Mouse (Mus musculus): ENCODE measurements around the gene Gm42906. TPM values are rescaled to one million over a fixed set of nuclear protein-coding genes. Genes with fewer than 3 reads are reported as not detected.

Gene Gm42906
- polyA plus RNA-seq, 2 experiments, result not detected

GRCm38 (mm10) chr5:151104354-151105053, 323.5 kb downstream of the Gm42906 start:
- no peak overlapping the region for H3K4me2 ChIP-seq (replicated peaks; ENCODE audit: low read depth, low read length, severe bottlenecking)
- DNase-seq (ENCODE audit: low spot score) (no peak), ATAC-seq (ENCODE audit: low FRiP score, low read depth) (no peak)
- no peak overlapping the region for H3K9ac ChIP-seq (ENCODE audit: low read depth, low read length, severe bottlenecking)
- 61% methylated on average over 9 of the region's 9 CpGs for whole genome bisulfite sequencing
- H3K27me3 ChIP-seq (ENCODE audit: control insufficient read depth, insufficient read depth, low read length), result no peaks in the 10 kb centered on the region
- no peak for TF ChIP-seq POLR2A (IDR thresholded peaks at IDR 0.05; ENCODE audit: borderline replicate concordance, extremely low read depth, insufficient read depth, insufficient read length)
- H3K4me1 ChIP-seq (ENCODE audit: control insufficient read depth, insufficient read depth, low read length), result peaks cover 7% of the 10 kb centered on the region
- H3K36me3 ChIP-seq (ENCODE audit: control insufficient read depth, insufficient read depth, low read length), result no peaks in the 10 kb centered on the region
- H3K27ac ChIP-seq (replicated peaks; ENCODE audit: low read depth, low read length), result no peak overlapping the region
- no peak overlapping the region for H3K4me3 ChIP-seq (replicated peaks; ENCODE audit: low read length)
- H3K9me3 ChIP-seq (ENCODE audit: control insufficient read depth, low read length), result no peaks in the 10 kb centered on the region

DNA sequence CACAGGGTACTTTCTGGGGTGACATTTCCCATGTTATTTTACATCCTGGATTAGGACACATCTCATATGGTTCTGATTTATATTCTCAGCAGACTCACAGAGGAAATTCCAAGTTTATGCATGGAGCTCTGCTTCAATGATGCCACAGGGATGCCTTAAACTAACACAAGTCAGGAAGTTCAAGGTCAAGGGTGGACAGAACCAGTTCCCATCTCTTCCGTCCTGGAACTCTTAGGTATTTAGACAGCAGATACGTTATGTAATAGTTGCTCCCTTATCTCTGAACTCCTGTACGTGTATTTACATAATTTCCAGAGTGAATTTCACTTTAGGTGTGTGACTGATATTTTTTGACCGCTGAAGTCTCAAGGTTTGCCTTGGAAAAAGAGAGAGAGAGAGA, 324.7 kb downstream of the Gm42906 start:
- no peak for TF ChIP-seq POLR2A (IDR thresholded peaks at IDR 0.05; ENCODE audit: borderline replicate concordance, extremely low read depth, insufficient read depth, insufficient read length)
- Histone ChIP-seq H3K27ac (replicated peaks; ENCODE audit: low read depth, low read length) (no peak overlapping the region), H3K36me3 (ENCODE audit: control insufficient read depth, insufficient read depth, low read length) (no peaks in the 10 kb centered on the region), H3K4me1 (ENCODE audit: control insufficient read depth, insufficient read depth, low read length) (peaks cover 6% of the 10 kb centered on the region), H3K9ac (ENCODE audit: low read depth, low read length, severe bottlenecking) (no peak overlapping the region), H3K27me3 (ENCODE audit: control insufficient read depth, insufficient read depth, low read length) (no peaks in the 10 kb centered on the region), H3K9me3 (ENCODE audit: control insufficient read depth, low read length) (no peaks in the 10 kb centered on the region), H3K4me2 (replicated peaks; ENCODE audit: low read depth, low read length, severe bottlenecking) (no peak overlapping the region), H3K4me3 (replicated peaks; ENCODE audit: low read length) (no peak overlapping the region)
- ATAC-seq (ENCODE audit: low FRiP score, low read depth) (no peak), DNase-seq (ENCODE audit: low spot score) (no peak)
- WGBS, result 69% methylated on average over 4 of the region's 4 CpGs

DNA sequence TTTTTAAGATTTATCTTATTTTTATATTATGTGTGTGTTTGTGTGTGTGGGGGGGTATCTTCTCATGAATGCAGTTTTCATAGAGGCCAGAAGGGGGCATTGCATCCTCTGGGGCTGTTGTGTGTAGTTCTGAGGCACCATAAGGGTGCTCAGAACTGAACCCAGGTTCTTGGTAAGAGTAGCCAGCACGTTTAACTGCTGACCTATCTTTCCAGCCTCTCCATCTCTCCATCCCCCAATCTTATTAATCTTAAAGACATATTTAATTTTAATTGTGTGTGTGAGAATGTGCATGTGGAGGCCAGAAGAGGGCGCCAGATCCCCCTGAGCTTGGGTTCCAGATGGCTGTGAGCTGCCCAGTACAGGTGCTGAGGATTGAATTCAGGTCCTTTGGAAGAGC, 325.7 kb downstream of the Gm42906 start:
- no peak overlapping the region for H3K4me3 ChIP-seq (replicated peaks; ENCODE audit: low read length)
- TF ChIP-seq POLR2A (IDR thresholded peaks at IDR 0.05; ENCODE audit: borderline replicate concordance, extremely low read depth, insufficient read depth, insufficient read length), result no peak
- no peak for ATAC-seq (ENCODE audit: low FRiP score, low read depth)
- no peak overlapping the region for H3K27ac ChIP-seq (replicated peaks; ENCODE audit: low read depth, low read length)
- no peak for DNase-seq (ENCODE audit: low spot score)
- H3K9me3 ChIP-seq (ENCODE audit: control insufficient read depth, low read length), result no peaks in the 10 kb centered on the region
- H3K4me2 ChIP-seq (replicated peaks; ENCODE audit: low read depth, low read length, severe bottlenecking), result no peak overlapping the region
- no peak overlapping the region for H3K9ac ChIP-seq (ENCODE audit: low read depth, low read length, severe bottlenecking)
- no peaks in the 10 kb centered on the region for H3K27me3 ChIP-seq (ENCODE audit: control insufficient read depth, insufficient read depth, low read length)
- H3K4me1 ChIP-seq (ENCODE audit: control insufficient read depth, insufficient read depth, low read length), result 0 out of 2 replicates have a peak, but pooled peaks cover 1% of the 10 kb centered on the region
- WGBS, result 35% methylated on average over 2 of the region's 2 CpGs
- H3K36me3 ChIP-seq (ENCODE audit: control insufficient read depth, insufficient read depth, low read length), result no peaks in the 10 kb centered on the region

DNA sequence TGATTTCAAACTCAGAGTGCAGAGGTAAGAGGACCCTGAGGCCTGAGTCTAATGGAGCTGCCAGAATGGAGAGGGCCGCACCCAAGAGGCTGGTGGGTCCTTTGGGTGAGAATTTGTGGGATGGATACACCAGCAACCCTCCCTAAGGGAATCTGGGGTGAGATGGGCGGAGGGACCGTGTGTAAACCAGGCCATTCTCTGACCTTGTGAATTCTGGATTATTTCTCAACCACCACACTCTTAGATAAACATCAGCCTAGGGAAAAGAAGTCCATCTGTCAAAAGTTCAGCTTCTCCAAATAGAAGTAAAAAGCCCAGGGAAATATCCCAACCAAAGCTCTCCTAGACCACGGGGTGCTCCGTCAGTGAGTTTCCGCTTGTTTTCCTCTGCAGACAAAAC, 332.0 kb downstream of the Gm42906 start:
- no peak overlapping the region for H3K4me2 ChIP-seq (replicated peaks; ENCODE audit: low read depth, low read length, severe bottlenecking)
- no peaks in the 10 kb centered on the region for H3K27me3 ChIP-seq (ENCODE audit: control insufficient read depth, insufficient read depth, low read length)
- 83% methylated on average over 6 of the region's 6 CpGs for WGBS
- no peak overlapping the region for H3K27ac ChIP-seq (replicated peaks; ENCODE audit: low read depth, low read length)
- H3K9me3 ChIP-seq (ENCODE audit: control insufficient read depth, low read length), result no peaks in the 10 kb centered on the region
- no peak for ATAC-seq (ENCODE audit: low FRiP score, low read depth)
- H3K9ac ChIP-seq (ENCODE audit: low read depth, low read length, severe bottlenecking), result no peak overlapping the region
- DNase-seq (ENCODE audit: low spot score), result no peak
- no peak overlapping the region for H3K4me3 ChIP-seq (replicated peaks; ENCODE audit: low read length)
- 0 out of 2 replicates have a peak, but pooled peaks cover 7% of the 10 kb centered on the region for H3K36me3 ChIP-seq (ENCODE audit: control insufficient read depth, insufficient read depth, low read length)
- TF ChIP-seq POLR2A (IDR thresholded peaks at IDR 0.05; ENCODE audit: borderline replicate concordance, extremely low read depth, insufficient read depth, insufficient read length), result no peak
- H3K4me1 ChIP-seq (ENCODE audit: control insufficient read depth, insufficient read depth, low read length), result peaks cover 8% of the 10 kb centered on the region; the same call in 1 of the 2 replicates

DNA sequence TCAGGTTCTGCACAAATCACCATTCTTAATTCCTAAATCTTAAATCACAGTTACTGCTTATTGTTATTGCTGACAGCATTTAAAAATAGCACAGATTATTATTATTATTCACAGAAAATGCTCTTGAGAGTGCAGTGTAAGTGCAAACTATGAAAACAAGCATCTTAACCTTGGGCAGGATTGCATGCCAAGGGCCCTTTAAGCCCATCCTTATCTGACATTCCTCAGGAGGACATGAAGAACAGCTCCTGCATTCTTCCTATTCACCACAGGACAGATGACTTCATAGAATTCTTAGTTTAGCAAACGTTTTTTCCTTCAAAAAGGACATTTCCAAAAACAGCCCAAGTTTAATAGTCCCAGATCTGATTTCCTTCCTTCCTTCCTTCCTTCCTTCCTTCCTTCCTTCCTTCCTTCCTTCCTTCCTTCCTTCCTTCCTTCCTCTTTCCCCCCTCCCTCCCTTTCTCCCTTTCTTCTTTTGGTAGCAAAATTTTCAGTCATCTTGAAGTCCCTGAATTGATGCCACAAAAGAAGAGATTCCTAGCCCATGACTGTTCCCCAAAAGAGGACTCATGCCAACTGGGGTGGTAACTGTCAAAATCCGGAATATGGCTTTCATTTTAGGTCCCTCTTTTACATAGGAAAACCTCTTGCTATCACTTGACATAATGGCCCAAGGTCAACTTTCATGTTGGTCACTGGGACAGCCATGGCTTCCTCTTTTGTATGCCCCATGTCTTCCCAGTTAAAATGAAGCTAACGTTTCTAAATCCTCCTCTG, 334.9 kb downstream of the Gm42906 start:
- ATAC-seq (ENCODE audit: low FRiP score, low read depth) (no peak), DNase-seq (ENCODE audit: low spot score) (no peak)
- Histone ChIP-seq H3K27me3 (ENCODE audit: control insufficient read depth, insufficient read depth, low read length) (no peaks in the 10 kb centered on the region), H3K9ac (ENCODE audit: low read depth, low read length, severe bottlenecking) (no peak overlapping the region), H3K4me1 (ENCODE audit: control insufficient read depth, insufficient read depth, low read length) (peaks cover 8% of the 10 kb centered on the region; the same call in 1 of the 2 replicates), H3K9me3 (ENCODE audit: control insufficient read depth, low read length) (no peaks in the 10 kb centered on the region), H3K36me3 (ENCODE audit: control insufficient read depth, insufficient read depth, low read length) (0 out of 2 replicates have a peak, but pooled peaks cover 7% of the 10 kb centered on the region), H3K4me3 (replicated peaks; ENCODE audit: low read length) (no peak overlapping the region), H3K27ac (replicated peaks; ENCODE audit: low read depth, low read length) (no peak overlapping the region), H3K4me2 (replicated peaks; ENCODE audit: low read depth, low read length, severe bottlenecking) (no peak overlapping the region)
- WGBS, result 70% methylated on average over 3 of the region's 3 CpGs
- TF ChIP-seq POLR2A (IDR thresholded peaks at IDR 0.05; ENCODE audit: borderline replicate concordance, extremely low read depth, insufficient read depth, insufficient read length), result no peak
